Mouse (Mus musculus): ENCODE data around the gene Nudt3.

GRCm38 (mm10) chr17:27592565-27592910, 30.8 kb downstream of the Nudt3 start:
- TF ChIP-seq GABPA (IDR thresholded peaks at IDR 0.05; ENCODE audit: insufficient replicate concordance, low read depth, low read length) (no peak), CTCF (conservative IDR thresholded peaks at IDR 0.05 in 1 of 2, IDR thresholded peaks at IDR 0.05 in 1 of 2; ENCODE audit: low read depth in 2 of 2, low read length in 2 of 2) (no peak), SIN3A (IDR thresholded peaks at IDR 0.05; ENCODE audit: low read length) (no peak)
